ENCODE assay signal across 11 mouse cellular contexts in the genomic region with DNA sequence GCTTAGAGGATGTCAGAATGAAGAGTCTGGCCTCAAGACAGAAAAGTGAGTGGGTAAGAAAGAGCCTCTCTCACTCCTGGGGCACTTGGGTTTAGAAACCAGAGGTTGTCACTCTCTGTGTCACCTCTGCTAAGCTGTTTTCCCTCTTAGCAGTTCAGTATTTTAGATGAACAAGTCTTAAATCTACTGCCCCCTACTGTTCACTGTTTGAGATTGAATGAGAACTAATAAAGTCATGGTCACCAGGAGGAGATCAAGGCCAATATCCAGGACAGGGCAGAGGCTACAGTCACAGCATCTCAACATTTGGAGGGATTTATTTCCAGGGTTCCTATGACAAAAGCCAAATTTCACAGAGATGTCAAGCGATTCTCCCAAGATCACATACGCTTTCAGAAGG.
DNase-seq lines count a peak whose midpoint lies in the region; ATAC-seq lines count a peak whose summit lies in the region.
"Had no signal": no experiment of that assay in that cellular context is flagged by ENCODE, and none has a peak within 500 bp of the region (broad histone marks: within the 10 kb centered on the region; RNA-seq: fewer than 3 reads in every experiment).

No protein-coding gene starts in this region.

- 92% methylated on average over 2 of the region's 2 CpGs for WGBS in neural tube, embryonic 13.5 days
- WGBS in hindbrain, embryonic 16.5 days: 87% methylated on average over 2 of the region's 2 CpGs

- ATAC-seq in neural tube, embryonic 13.5 days (ENCODE audit: low read depth): no peak
- no peak for ATAC-seq in hindbrain, embryonic 16.5 days

- H3K9me3 ChIP-seq in neural tube, embryonic 13.5 days: no peaks in the 10 kb centered on the region
- H3K9me3 ChIP-seq in hindbrain, embryonic 16.5 days (ENCODE audit: control insufficient read depth, low read length): no peaks in the 10 kb centered on the region
- H3K9me3 ChIP-seq: lung, embryonic 15.5 days; stomach, embryonic 15.5 days had no signal

- H3K9ac ChIP-seq in neural tube, embryonic 13.5 days: no peak overlapping the region
- no peak overlapping the region for H3K9ac ChIP-seq in hindbrain, embryonic 16.5 days (ENCODE audit: low read depth, low read length)
- H3K9ac ChIP-seq: lung, embryonic 15.5 days; stomach, embryonic 15.5 days had no signal

- DNase-seq in heart, adult 8-10 months (ENCODE audit: low spot score): peak; percentile 65
- DNase-seq in heart, postnatal 14 days: no peak
- DNase-seq in neural tube, embryonic 10.5 days (ENCODE audit: extremely low spot score, low spot score): no peak
- DNase-seq in yolk sac, embryonic 10.5 days (ENCODE audit: low spot score): no peak
- DNase-seq in urinary bladder, adult 2 months (ENCODE audit: low spot score): no peak
- DNase-seq in thymus, adult 18-20 months: no peak
- DNase-seq: heart, adult 11 months had no signal

- peak overlapping the region; percentile 68 for H3K4me2 ChIP-seq in neural tube, embryonic 13.5 days
- H3K4me2 ChIP-seq in hindbrain, embryonic 16.5 days (ENCODE audit: low read length): peak overlapping the region; percentile 65
- H3K4me2 ChIP-seq: lung, embryonic 15.5 days; stomach, embryonic 15.5 days had no signal

- no peaks in the 10 kb centered on the region for H3K36me3 ChIP-seq in neural tube, embryonic 13.5 days
- no peaks in the 10 kb centered on the region for H3K36me3 ChIP-seq in hindbrain, embryonic 16.5 days (ENCODE audit: control insufficient read depth, insufficient read depth, low read length)
- H3K36me3 ChIP-seq: lung, embryonic 15.5 days; stomach, embryonic 15.5 days had no signal

- H3K4me3 ChIP-seq in neural tube, embryonic 13.5 days: no peak overlapping the region
- H3K4me3 ChIP-seq in hindbrain, embryonic 16.5 days (ENCODE audit: low read length): no peak overlapping the region
- H3K4me3 ChIP-seq: lung, embryonic 15.5 days; stomach, embryonic 15.5 days had no signal

- no peak overlapping the region for H3K27ac ChIP-seq in neural tube, embryonic 13.5 days (replicated peaks)
- H3K27ac ChIP-seq in hindbrain, embryonic 16.5 days (ENCODE audit: low read depth, low read length): no peak overlapping the region
- H3K27ac ChIP-seq: lung, embryonic 15.5 days; stomach, embryonic 15.5 days had no signal

- intact Hi-C loops in heart, postnatal 14 days (cut with DNase I): loop anchor here (5.0 kb wide), 2 partner anchors 55 to 130 kb away; no protein-coding TSS in a partner anchor

- H3K4me1 ChIP-seq in neural tube, embryonic 13.5 days (replicated peaks): peaks cover 63% of the 10 kb centered on the region
- H3K4me1 ChIP-seq in hindbrain, embryonic 16.5 days (ENCODE audit: control insufficient read depth, insufficient read depth, low read depth, low read length): peaks cover 24% of the 10 kb centered on the region

- H3K27me3 ChIP-seq in neural tube, embryonic 13.5 days: no peaks in the 10 kb centered on the region
- no peaks in the 10 kb centered on the region for H3K27me3 ChIP-seq in hindbrain, embryonic 16.5 days (replicated peaks; ENCODE audit: control insufficient read depth, insufficient read depth, low read length)
- H3K27me3 ChIP-seq: lung, embryonic 15.5 days; stomach, embryonic 15.5 days had no signal
